Mouse (Mus musculus): ENCODE results near the gene Gpr21. TPM values are rescaled to one million over a fixed set of nuclear protein-coding genes. Genes with fewer than 3 reads are reported as not detected.
"Not testable (repeated sequence)": the region's sequence is repeated elsewhere in the genome, so short reads cannot be mapped to it uniquely, and the experiment has no call there.

Gene Gpr21
- 1 to 10 TPM; 2.1 to 2.6 TPM for total RNA-seq (2021)
- long read RNA-seq = 0 reads

GRCm38 (mm10) chr2:37516030-37516710 lies at the start of gene Gpr21:
Gpr21 (plus strand) TSS chr2:37516332.
- DNase-seq (ENCODE audit: low spot score in 2 of 2) = no peak

- no peak for DNase-seq (ENCODE audit: low spot score in 2 of 2)
Observed at GRCm38 (mm10) chr2:37479559-37479958, 36.6 kb upstream of the Gpr21 start.

- no peak for DNase-seq (ENCODE audit: low spot score in 2 of 2)
Observed at GRCm38 (mm10) chr2:37480039-37480438, 36.1 kb upstream of the Gpr21 start.

GRCm38 (mm10) chr2:37484165-37484564 lies 32.0 kb upstream of the Gpr21 start:
- DNase-seq (ENCODE audit: low spot score in 2 of 2) = no peak

- peak in 1 of 2 experiments; percentile 46 for DNase-seq (ENCODE audit: low spot score in 2 of 2)
Observed at GRCm38 (mm10) chr2:37485370-37485769, 30.8 kb upstream of the Gpr21 start.

- no peak for DNase-seq (ENCODE audit: low spot score in 2 of 2)
Observed at GRCm38 (mm10) chr2:37486408-37486807, 29.7 kb upstream of the Gpr21 start.

GRCm38 (mm10) chr2:37488956-37489355 lies 27.2 kb upstream of the Gpr21 start:
- no peak for DNase-seq (ENCODE audit: low spot score in 2 of 2)

GRCm38 (mm10) chr2:37497321-37497720 lies 18.8 kb upstream of the Gpr21 start:
- no peak for DNase-seq (ENCODE audit: low spot score in 2 of 2)

- DNase-seq (ENCODE audit: low spot score in 2 of 2) = not testable (repeated sequence)
Observed at GRCm38 (mm10) chr2:37505856-37506255, 10.3 kb upstream of the Gpr21 start.

GRCm38 (mm10) chr2:37511134-37511901 lies 4.8 kb upstream of the Gpr21 start:
- no peak for DNase-seq (ENCODE audit: low spot score in 2 of 2)

- DNase-seq (ENCODE audit: low spot score in 2 of 2) = no peak
Observed at GRCm38 (mm10) chr2:37516922-37517462, 860 bp downstream of the Gpr21 start.

- DNase-seq (ENCODE audit: low spot score in 2 of 2) = no peak
Observed at GRCm38 (mm10) chr2:37518561-37519285, 2.6 kb downstream of the Gpr21 start.

GRCm38 (mm10) chr2:37519286-37519640 lies 3.1 kb downstream of the Gpr21 start:
- DNase-seq (ENCODE audit: low spot score in 2 of 2) = no peak

- no peak for DNase-seq (ENCODE audit: low spot score in 2 of 2)
Observed at GRCm38 (mm10) chr2:37527587-37527986, 11.5 kb downstream of the Gpr21 start.

GRCm38 (mm10) chr2:37529397-37529796 lies 13.3 kb downstream of the Gpr21 start:
- no peak for DNase-seq (ENCODE audit: low spot score in 2 of 2)

GRCm38 (mm10) chr2:37530766-37531165 lies 14.6 kb downstream of the Gpr21 start:
- DNase-seq (ENCODE audit: low spot score in 2 of 2) = no peak

- no peak for DNase-seq (ENCODE audit: low spot score in 2 of 2)
Observed at GRCm38 (mm10) chr2:37531639-37532038, 15.5 kb downstream of the Gpr21 start.

- no peak for DNase-seq (ENCODE audit: low spot score in 2 of 2)
Observed at GRCm38 (mm10) chr2:37549346-37550012, 33.3 kb downstream of the Gpr21 start.

GRCm38 (mm10) chr2:37556366-37556765 lies 40.2 kb downstream of the Gpr21 start:
- no peak for DNase-seq (ENCODE audit: low spot score in 2 of 2)

GRCm38 (mm10) chr2:37565579-37565978 lies 49.4 kb downstream of the Gpr21 start:
- DNase-seq (ENCODE audit: low spot score in 2 of 2) = no peak

GRCm38 (mm10) chr2:37566035-37566434 lies 49.9 kb downstream of the Gpr21 start:
- no peak for DNase-seq (ENCODE audit: low spot score in 2 of 2)

All from layer of hippocampus, adult 18-20 months (tissue).